Mouse (Mus musculus): ENCODE data around the gene Gxylt1.
"Not testable (repeated sequence)": the region's sequence is repeated elsewhere in the genome, so short reads cannot be mapped to it uniquely, and the experiment has no call there.

The Gxylt1 gene

GRCm38 (mm10) chr15:93274679-93275583, at the start of gene Gxylt1:
Gene Gxylt1, minus strand, starts transcription at chr15:93275179.
- DNase-seq: peak; percentile 98

GRCm38 (mm10) chr15:93318781-93319180, 43.8 kb upstream of the Gxylt1 start:
- no peak for DNase-seq

DNA sequence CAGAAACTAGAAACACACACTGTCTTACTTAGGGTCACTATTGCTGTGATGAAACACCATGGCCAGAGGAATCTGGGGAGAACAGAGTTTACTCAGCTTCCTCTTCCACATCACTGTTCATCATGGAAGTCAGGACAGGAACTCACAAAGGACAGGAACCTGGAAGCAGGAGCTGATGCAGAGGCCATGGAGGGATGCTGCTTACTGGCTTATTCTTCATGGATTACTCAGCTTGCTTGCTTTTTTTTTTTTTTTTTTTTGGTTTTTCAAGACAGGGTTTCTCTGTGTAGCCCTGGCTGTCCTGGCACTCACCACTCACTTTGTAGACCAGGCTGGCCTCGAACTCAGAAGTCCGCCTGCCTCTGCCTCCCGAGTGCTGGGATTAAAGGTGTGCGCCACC, 35.3 kb upstream of the Gxylt1 start:
- DNase-seq: not testable (repeated sequence)

DNA sequence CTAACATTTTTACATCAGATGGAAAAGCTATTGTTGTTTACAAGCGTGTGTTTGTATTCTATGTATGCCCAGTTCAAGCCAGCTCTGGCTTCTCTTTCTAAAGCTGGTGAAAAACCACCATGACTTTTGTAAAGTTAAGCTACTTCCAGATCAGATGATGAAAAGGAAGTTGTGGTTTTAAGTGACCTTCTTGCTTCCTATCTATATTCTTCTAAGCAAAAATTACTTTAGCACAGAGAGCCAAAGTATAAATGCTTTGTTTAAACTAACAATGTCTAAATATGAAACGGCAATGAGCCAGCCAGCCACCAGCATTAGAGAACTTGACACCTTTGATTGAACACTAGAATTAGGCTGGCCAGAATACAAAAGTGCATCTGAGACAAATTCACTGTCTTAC, 23.2 kb upstream of the Gxylt1 start:
- no peak for DNase-seq

GRCm38 (mm10) chr15:93294483-93294882, 19.5 kb upstream of the Gxylt1 start:
- DNase-seq: no peak

GRCm38 (mm10) chr15:93288321-93288720, 13.3 kb upstream of the Gxylt1 start:
- DNase-seq: no peak

DNA sequence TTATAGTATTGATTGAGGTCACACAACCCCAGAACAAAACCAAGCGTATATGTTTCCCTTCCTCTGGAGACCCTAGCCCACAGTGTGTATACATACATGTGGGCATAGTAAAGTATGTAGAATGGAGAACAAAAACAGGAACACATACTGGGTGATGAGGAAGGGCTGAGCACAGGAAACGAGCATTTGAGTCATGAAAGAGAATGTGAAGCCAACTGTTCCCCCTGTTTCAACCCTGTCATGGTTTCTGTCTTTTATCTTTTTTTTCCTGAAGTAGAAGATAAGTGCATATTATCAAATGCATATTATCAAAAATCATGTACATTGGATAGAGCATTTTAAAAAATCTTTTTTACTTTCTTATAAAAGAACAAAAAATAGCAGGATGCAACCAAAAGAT, 12.6 kb upstream of the Gxylt1 start:
- DNase-seq: no peak

DNA sequence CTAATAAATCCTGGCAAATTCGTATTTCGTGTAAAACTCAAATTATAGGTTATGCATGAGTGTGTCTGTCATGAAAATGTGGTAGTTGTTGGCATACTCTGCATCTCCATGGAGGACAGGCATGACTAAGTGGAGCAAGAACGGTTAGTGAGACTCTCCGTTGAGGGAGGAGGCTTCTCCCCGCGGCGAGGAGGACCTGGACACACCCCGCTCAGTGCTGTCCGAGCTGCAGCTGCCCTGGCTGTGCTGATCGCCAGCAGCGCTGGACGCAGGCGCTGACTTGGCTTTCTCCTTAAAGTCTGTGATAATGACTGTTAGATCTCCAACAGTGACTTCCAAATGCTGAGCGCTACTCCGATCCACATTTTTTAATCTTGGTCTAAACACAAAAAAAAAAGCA, 10.3 kb upstream of the Gxylt1 start:
- no peak for DNase-seq

DNA sequence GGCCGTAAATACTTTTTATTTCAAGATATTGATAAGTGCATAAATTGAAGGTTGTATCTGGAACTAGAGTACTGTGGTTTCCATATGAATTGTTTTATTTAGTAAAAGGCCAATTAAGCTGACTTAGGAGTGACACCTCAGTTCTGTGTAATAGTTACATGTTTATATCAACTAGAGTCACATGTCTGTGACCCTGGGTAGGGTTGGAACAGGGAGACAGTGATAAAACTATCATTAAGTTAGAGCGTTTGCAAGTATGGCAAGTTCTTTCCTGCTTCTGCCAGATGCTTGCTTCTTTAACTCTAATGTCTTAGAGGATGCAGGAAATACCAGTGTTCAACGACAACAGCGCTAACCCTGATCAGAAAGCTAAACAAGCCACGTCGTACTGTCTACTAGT, 9.3 kb upstream of the Gxylt1 start:
- DNase-seq: no peak

DNA sequence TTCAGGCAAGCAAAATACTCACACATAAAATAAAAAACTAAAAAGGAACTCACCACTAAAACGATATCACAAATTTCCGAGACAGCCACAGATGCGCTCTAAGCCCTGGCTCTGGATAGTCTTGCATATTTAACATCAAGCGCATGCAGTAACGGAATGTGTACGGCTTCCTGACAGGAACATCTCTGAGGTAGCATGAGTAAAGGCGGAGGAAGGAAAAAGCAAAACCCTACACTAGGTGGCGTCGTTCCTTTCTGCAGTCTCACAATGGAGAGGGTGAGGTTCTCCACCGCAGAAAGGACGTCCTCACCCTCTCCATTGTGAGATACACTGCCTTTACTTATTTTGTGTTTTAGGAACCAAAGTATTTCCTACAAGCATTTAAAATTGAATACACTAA, 8.4 kb upstream of the Gxylt1 start:
- DNase-seq: peak; percentile 24

- peak; percentile 8 for DNase-seq
Observed at GRCm38 (mm10) chr15:93276276-93276675, 1.3 kb upstream of the Gxylt1 start.

- DNase-seq: peak; percentile 34
Observed at GRCm38 (mm10) chr15:93275623-93276022, 644 bp upstream of the Gxylt1 start.

GRCm38 (mm10) chr15:93273788-93274678, 946 bp downstream of the Gxylt1 start:
- DNase-seq: no peak

- no peak for DNase-seq
Observed at GRCm38 (mm10) chr15:93272948-93273347, 2.0 kb downstream of the Gxylt1 start.

GRCm38 (mm10) chr15:93270289-93270855, 4.6 kb downstream of the Gxylt1 start:
- DNase-seq: no peak

DNA sequence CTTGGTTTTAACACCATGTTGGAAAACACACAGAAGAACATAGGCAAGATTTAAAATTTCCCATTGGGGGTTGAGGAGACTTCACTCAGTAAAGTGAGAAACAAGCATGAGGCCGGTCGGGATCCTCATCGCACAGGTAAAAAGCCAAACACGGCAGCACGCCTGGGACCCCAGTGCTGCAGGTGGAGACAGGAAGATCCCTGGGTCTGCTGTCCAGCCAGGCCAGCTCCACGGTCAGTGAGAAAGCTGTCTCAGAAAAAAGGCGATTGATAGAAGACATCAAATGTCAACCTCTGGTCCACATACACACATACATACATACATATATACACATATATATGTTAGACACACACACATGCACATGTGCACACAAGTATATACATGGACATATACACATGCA, 5.4 kb downstream of the Gxylt1 start:
- DNase-seq: no peak

DNA sequence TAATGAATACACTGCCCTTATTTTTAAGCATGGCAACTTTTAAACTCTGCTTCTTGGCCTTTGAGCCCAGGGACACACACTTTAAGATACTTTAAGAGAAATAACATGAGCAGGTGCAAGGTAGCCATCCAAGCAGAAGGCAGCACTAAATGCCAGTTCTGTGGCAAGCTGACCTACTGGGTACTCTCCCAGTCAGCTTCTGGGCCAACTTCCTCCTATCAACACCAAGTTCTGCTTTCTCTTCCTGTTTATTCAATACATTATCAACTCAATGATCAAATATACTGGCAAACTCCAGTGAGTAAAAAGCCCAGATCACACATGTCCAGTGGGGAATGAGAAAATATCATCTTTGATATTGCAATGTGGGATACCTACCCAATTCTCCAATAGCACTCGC, 7.0 kb downstream of the Gxylt1 start:
- no peak for DNase-seq

- no peak for DNase-seq
Observed at GRCm38 (mm10) chr15:93267479-93267878, 7.5 kb downstream of the Gxylt1 start.

DNA sequence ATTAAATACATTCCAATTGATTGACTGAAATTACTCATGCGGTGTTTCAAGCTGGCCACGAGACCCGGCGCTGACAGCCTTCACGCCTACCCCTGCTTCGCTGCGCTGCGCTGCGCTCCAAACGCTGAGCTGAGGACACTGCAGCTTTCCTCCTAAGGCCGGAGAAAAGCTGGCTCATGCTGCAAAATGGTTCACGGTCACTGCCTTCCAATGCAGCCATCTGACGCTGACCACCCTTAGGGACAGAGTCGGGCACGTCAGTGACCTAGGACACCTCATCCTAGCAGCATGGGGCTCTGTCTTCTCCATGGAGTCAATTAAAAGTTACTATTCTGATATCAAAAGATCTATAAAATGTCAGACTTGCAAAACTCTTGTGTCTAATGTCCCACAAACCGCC, 8.6 kb downstream of the Gxylt1 start:
- no peak for DNase-seq

DNA sequence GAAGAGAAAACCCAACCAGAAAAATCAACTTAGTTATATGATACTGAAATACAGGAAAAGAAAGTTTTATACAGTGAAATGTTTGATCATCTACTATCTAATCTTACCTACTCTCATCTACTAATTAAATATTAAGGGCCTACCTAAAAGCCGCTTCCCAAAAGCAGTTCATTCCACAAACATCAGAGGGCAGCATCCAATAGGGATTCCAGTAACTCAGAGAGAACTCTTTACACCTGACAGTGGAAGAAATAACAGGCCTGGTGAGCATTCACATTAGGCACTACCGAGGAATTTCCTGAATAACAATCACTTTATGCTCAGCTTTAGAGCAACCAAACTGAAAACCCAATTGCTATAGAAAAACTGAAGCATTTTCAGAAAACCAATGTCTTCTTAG, 9.3 kb downstream of the Gxylt1 start:
- DNase-seq: peak; percentile 45

DNA sequence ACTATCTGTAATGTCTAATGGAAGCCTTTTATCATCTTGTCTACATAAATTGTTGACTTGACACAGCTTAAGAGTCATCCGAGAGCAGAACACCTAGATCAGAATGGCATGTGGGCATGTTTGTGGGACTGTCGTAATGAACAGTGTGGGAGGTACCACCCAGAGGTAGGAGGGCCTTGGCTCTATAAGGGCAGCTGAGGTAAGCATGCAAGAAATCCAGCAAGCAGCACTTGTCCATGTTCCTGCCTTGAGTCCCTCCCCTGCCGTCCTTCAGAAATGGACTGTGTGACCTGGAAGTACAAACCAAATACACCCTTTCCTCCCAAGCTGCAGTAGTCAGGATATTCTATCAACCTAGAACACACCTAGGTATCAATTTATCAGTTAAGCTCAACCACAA, 9.7 kb downstream of the Gxylt1 start:
- no peak for DNase-seq

GRCm38 (mm10) chr15:93264221-93264620, 10.8 kb downstream of the Gxylt1 start:
- no peak for DNase-seq

DNA sequence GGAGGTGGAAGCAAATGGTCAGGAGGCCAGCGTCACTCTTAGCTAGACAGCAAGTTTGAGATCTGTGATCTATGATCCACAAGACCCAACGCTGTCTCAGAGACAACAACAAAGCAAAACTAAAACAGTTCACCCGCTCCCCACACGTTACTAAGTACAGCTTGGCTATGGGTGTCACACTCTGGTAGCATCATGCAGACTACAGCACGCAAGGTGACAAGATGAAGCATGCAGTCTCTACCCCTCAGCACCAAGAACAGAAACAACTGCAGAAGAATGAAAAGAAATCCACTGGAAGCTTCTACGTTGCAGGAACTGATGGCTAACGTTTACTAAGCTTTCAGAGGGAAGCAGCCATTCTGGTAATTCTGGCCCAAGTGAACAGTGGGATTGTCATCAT, 11.4 kb downstream of the Gxylt1 start:
- no peak for DNase-seq

- DNase-seq: no peak
Observed at GRCm38 (mm10) chr15:93262818-93263217, 12.2 kb downstream of the Gxylt1 start.

Data from right cerebral cortex, postnatal 4 days (tissue).